Mouse (Mus musculus): ENCODE measurements around the gene Traf3. TPM values are rescaled to one million over a fixed set of nuclear protein-coding genes. Genes with fewer than 3 reads are reported as not detected.

Gene Traf3
- polyA plus RNA-seq, 1 experiment from 2014 or later = 22.8 TPM

DNA sequence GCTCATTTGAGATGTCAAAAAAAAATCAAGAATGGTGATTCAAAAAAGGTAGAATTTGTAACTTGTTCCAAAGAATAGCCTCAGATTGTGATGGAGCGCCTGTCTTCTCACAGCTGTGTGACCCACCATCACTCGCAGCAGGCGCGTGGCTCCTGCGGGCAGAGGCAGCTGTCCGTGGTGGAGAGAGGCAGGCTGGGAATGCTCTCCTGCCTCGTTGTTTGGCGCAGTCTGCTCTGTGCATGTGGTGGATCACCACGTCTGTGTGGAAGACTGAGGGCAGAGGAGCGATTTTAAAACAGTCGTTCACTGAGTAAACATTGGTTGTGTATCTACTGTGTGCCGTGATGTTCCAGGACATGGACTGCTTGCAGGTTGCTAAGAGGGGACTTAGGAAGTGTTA, 77.6 kb downstream of the Traf3 start:
- H3K9me3 ChIP-seq = no peaks in the 10 kb centered on the region
- no peaks in the 10 kb centered on the region for H3K27me3 ChIP-seq (replicated peaks)
- no peak overlapping the region for H3K27ac ChIP-seq
- 91% methylated on average over 12 of the region's 12 CpGs for WGBS
- H3K4me1 ChIP-seq = no peaks in the 10 kb centered on the region
- no peak for ATAC-seq (ENCODE audit: low FRiP score, low read depth)
- no peak overlapping the region for H3K4me2 ChIP-seq (replicated peaks)
- no peak overlapping the region for H3K9ac ChIP-seq
- peaks cover 57% of the 10 kb centered on the region for H3K36me3 ChIP-seq
- H3K4me3 ChIP-seq = no peak overlapping the region

DNA sequence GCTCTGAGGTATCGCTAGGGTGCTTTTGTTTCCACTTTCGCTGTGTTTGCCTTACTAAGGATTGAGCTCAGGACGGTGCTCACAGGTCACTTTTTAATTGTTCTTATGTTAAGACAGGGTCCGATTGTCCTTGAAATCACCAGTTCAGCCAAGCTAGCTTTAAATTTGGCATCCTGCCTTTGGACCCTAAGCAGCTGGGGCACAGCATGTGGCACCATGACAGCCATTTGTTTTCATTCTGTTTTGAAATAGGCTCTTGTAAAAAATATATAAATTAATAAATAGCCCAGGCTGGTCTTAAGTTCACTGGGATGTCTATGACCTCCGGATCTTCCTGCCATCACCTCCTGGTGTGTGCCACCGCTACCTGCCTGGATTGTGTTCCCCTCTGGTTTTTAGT, 78.9 kb downstream of the Traf3 start:
- ATAC-seq (ENCODE audit: low FRiP score, low read depth) = no peak
- Histone ChIP-seq H3K27ac (no peak overlapping the region), H3K9me3 (no peaks in the 10 kb centered on the region), H3K9ac (no peak overlapping the region), H3K27me3 (replicated peaks) (no peaks in the 10 kb centered on the region), H3K36me3 (peaks cover 56% of the 10 kb centered on the region), H3K4me2 (replicated peaks) (no peak overlapping the region), H3K4me3 (no peak overlapping the region), H3K4me1 (no peaks in the 10 kb centered on the region)
- 86% methylated on average over 6 of the region's 6 CpGs for WGBS

DNA sequence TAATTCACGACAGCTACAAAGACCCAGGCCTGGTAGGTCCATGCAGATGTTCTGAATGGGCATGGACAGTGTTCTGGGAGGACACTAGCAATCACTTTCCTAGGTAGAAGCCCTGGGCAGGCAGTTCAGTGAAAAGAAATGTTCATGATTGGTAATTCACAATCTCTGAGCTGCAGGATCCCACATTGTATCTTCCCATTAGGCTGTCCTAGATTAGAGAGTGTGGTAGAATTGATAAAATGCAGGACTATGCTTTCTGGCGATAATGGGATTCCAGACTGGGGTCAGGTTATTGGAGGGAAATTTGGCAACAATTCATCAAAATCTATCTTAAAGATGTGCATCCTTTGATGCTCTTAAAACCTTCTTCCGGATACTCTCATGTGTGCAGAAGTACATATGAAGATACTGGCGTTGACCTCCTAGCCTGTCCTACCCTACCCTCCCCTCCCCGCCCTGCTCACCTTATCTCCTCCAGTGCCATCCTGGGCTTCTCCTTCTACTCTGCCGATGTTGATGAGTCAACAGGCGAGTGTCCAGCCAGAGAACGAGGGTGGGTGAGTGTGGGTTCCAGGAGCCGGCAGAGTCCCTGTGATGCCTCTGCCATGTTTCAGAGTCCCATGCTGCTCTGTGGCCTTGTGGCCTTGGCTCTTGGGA, 80.8 kb downstream of the Traf3 start:
- WGBS = 92% methylated on average over 9 of the region's 9 CpGs
- ATAC-seq (ENCODE audit: low FRiP score, low read depth) = no peak

DNA sequence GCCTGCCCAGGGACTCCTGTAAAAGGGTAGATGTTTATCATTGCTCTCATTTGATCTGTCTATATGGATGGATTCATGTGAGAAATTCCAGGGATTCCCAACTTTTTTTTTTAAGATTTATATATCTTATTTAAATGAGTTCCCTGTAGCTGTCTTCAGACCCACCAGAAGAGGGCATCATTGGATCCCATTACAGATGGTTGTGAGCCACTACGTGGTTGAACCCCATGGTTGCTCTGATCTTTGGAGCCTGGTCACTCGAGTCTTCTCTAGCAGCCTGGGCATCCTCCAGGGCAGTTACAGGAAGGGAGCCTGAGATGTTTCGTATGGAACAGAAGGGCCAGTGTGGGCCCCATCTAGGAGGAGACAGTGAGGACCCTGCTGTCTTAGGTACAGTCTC, 82.9 kb downstream of the Traf3 start:
- ATAC-seq (ENCODE audit: low FRiP score, low read depth) = no peak
- no peaks in the 10 kb centered on the region for H3K4me1 ChIP-seq
- no peak overlapping the region for H3K4me2 ChIP-seq (replicated peaks)
- H3K27me3 ChIP-seq (replicated peaks) = no peaks in the 10 kb centered on the region
- no peak overlapping the region for H3K9ac ChIP-seq
- H3K36me3 ChIP-seq = peaks cover 38% of the 10 kb centered on the region
- 67% methylated on average over 3 of the region's 3 CpGs for WGBS
- no peaks in the 10 kb centered on the region for H3K9me3 ChIP-seq
- no peak overlapping the region for H3K27ac ChIP-seq
- H3K4me3 ChIP-seq = no peak overlapping the region

More for the DNA sequence above, 80.8 kb downstream of the Traf3 start:
- Histone ChIP-seq H3K36me3 (peaks cover 56% of the 10 kb centered on the region), H3K4me3 (no peak overlapping the region), H3K4me1 (no peaks in the 10 kb centered on the region), H3K27ac (no peak overlapping the region), H3K27me3 (replicated peaks) (no peaks in the 10 kb centered on the region), H3K9me3 (no peaks in the 10 kb centered on the region), H3K4me2 (replicated peaks) (no peak overlapping the region), H3K9ac (no peak overlapping the region)

DNA sequence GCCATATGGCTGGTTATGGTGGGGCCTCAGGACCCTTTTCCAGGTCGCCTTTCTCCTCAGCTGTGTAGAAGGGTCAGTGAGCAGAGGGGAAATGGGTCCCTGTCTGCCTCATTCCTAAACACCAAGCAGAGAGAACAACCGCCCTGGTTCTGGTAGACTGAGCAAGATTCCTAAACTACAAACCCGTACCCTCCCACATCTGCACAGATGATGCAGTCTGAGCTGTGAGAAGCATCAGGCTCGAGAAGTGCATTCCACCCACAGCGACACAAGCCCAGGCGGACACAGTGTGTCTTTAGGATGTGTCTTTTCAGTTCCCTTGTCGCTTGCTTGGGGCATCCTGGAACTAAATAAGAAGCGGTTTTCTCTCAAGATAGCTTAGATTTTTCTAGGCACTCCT, 83.9 kb downstream of the Traf3 start:
- Histone ChIP-seq H3K9ac (no peak overlapping the region), H3K4me1 (no peaks in the 10 kb centered on the region), H3K4me2 (replicated peaks) (no peak overlapping the region), H3K4me3 (no peak overlapping the region), H3K9me3 (no peaks in the 10 kb centered on the region), H3K27ac (no peak overlapping the region), H3K27me3 (replicated peaks) (no peaks in the 10 kb centered on the region), H3K36me3 (peaks cover 38% of the 10 kb centered on the region)
- WGBS = 86% methylated on average over 8 of the region's 8 CpGs
- ATAC-seq (ENCODE audit: low FRiP score, low read depth) = no peak

- peaks cover 43% of the 10 kb centered on the region for H3K36me3 ChIP-seq
- H3K27me3 ChIP-seq (replicated peaks) = no peaks in the 10 kb centered on the region
- 79% methylated on average over 9 of the region's 9 CpGs for WGBS
- no peak overlapping the region for H3K27ac ChIP-seq
- no peak for ATAC-seq (ENCODE audit: low FRiP score, low read depth)
- H3K9ac ChIP-seq = no peak overlapping the region
- no peaks in the 10 kb centered on the region for H3K9me3 ChIP-seq
- H3K4me3 ChIP-seq = no peak overlapping the region
- no peak overlapping the region for H3K4me2 ChIP-seq (replicated peaks)
- no peaks in the 10 kb centered on the region for H3K4me1 ChIP-seq
Measured at GRCm38 (mm10) chr12:111251227-111251626, 85.1 kb downstream of the Traf3 start.

GRCm38 (mm10) chr12:111263650-111264049, 97.5 kb downstream of the Traf3 start:
- Histone ChIP-seq H3K36me3 (peaks cover 38% of the 10 kb centered on the region), H3K4me1 (no peaks in the 10 kb centered on the region), H3K4me2 (replicated peaks) (no peak overlapping the region), H3K9ac (no peak overlapping the region), H3K27me3 (replicated peaks) (no peaks in the 10 kb centered on the region), H3K27ac (no peak overlapping the region), H3K9me3 (no peaks in the 10 kb centered on the region), H3K4me3 (no peak overlapping the region)
- no peak for ATAC-seq (ENCODE audit: low FRiP score, low read depth)
- WGBS = 95% methylated on average over 16 of the region's 16 CpGs

DNA sequence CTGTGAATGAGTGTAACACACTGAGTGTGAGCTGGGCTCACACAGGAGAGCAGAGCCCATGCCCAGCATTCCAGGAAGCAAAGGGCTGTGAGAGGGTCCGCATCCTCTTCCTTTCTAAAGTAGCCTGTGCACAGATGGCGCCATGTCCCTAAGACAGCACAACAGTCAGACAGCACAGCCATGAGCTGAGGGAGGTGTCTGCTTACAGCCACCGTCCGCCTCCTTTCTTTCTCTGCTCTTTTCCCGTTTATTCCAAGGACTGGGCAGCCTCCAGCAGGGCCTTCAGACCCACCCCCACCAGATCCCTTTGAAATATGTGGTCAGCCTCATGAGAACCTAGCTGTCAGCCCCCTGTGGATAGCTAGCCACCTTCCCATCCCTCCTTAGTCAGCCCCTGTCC, 99.0 kb downstream of the Traf3 start:
- H3K27ac ChIP-seq = no peak overlapping the region
- no peak for ATAC-seq (ENCODE audit: low FRiP score, low read depth)
- WGBS = 70% methylated on average over 5 of the region's 5 CpGs
- H3K9me3 ChIP-seq = no peaks in the 10 kb centered on the region
- peaks cover 11% of the 10 kb centered on the region for H3K27me3 ChIP-seq (replicated peaks)
- H3K4me1 ChIP-seq = no peaks in the 10 kb centered on the region
- no peak overlapping the region for H3K9ac ChIP-seq
- H3K4me2 ChIP-seq (replicated peaks) = no peak overlapping the region
- peaks cover 38% of the 10 kb centered on the region for H3K36me3 ChIP-seq
- no peak overlapping the region for H3K4me3 ChIP-seq

GRCm38 (mm10) chr12:111266592-111266991, 100.4 kb downstream of the Traf3 start:
- no peaks in the 10 kb centered on the region for H3K4me1 ChIP-seq
- no peak overlapping the region for H3K4me3 ChIP-seq
- H3K36me3 ChIP-seq = peaks cover 24% of the 10 kb centered on the region
- no peaks in the 10 kb centered on the region for H3K9me3 ChIP-seq
- H3K9ac ChIP-seq = no peak overlapping the region
- ATAC-seq (ENCODE audit: low FRiP score, low read depth) = no peak
- peaks cover 25% of the 10 kb centered on the region for H3K27me3 ChIP-seq (replicated peaks)
- no peak overlapping the region for H3K4me2 ChIP-seq (replicated peaks)
- 84% methylated on average over 12 of the region's 12 CpGs for WGBS
- H3K27ac ChIP-seq = no peak overlapping the region

DNA sequence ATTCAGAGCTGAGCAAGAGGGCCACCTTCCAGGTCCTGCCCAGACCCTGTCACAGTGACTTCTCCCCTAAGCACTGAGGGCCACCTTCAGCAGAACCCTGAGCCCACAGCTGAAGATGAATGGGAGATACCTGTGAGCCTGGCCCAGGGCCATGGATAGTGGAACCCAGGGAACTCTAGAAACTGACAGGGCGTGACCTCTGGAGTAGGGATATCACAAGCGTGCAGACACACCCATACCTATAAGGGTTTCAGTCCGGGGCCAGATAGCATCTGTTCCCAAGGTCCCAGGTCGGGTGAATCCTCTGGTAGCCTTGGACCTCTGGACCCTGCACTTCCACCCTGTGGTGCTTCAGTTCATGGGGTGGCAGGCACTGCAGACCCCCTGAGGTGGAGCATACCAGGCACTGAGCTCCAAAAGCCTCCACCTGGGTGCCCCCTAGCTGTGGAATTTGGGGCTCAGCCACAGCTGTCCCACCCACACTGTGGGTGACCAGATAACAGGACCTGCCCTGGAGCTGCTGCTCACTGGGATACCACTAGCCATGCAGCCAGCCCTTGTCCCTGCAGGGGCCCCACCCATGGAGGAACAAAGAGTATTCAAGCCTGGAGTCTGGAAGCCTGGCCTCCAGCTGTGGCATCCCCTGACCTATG, 101.6 kb downstream of the Traf3 start:
- no peak overlapping the region for H3K9ac ChIP-seq
- WGBS = 73% methylated on average over 4 of the region's 4 CpGs
- H3K4me2 ChIP-seq (replicated peaks) = no peak overlapping the region
- H3K9me3 ChIP-seq = no peaks in the 10 kb centered on the region
- H3K27me3 ChIP-seq (replicated peaks) = peaks cover 37% of the 10 kb centered on the region
- H3K4me1 ChIP-seq = no peaks in the 10 kb centered on the region
- ATAC-seq (ENCODE audit: low FRiP score, low read depth) = no peak
- H3K36me3 ChIP-seq = peaks cover 19% of the 10 kb centered on the region
- no peak overlapping the region for H3K27ac ChIP-seq
- no peak overlapping the region for H3K4me3 ChIP-seq

DNA sequence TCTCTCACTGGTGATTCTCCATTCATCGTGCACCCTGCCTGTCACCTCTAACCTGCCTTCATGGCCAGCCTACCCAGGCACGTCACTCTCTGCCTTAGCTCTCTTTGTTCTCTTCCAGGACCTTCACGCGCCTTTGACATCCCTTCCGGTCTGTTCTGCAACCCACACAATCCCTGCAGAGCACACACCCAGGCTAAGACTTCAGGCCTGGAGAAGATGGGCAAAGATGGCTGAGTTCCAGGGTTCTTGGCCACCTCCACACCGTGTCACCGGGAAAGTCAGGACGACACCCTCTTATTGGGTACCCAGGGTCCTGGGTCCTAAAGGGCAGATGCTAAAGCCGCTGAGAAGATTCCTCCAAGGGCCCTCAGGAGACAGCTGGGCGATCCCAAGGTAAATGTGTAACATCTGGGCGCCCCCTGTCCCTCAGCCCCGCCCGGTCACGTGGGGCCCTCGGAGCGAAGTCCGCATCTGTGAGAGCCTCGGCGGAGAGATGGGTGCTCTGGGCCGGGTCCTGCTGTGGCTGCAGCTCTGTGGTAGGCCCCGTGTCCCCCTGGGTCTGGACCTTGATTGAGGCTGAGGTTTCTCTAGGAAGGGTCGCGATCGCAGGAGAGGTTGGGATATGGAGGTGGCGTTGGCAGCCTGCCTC, 104.6 kb downstream of the Traf3 start, which contains the start of gene Amn:
Gene Amn, plus strand, starts transcription at position 467 of the 649 bp plus-strand sequence.
- no peak within 1 kb of the TSS for H3K4me3 ChIP-seq

GRCm38 (mm10) chr12:111271406-111271805, 105.2 kb downstream of the Traf3 start:
- no peak for ATAC-seq (ENCODE audit: low FRiP score, low read depth)
- no peak overlapping the region for H3K9ac ChIP-seq

More for the DNA sequence above, 104.6 kb downstream of the Traf3 start, which contains the start of gene Amn:
- Histone ChIP-seq H3K9ac (no peak within 1 kb of the TSS), H3K27me3 (replicated peaks) (peaks cover 67% of the 10 kb centered on the region), H3K9me3 (no peaks in the 10 kb centered on the region), H3K4me2 (replicated peaks) (no peak within 1 kb of the TSS), H3K27ac (no peak within 1 kb of the TSS), H3K36me3 (peaks cover 4% of the 10 kb centered on the region; the same call in 1 of the 2 replicates), H3K4me1 (peaks cover 21% of the 10 kb centered on the region)
- 41% methylated on average over 25 of the region's 25 CpGs for WGBS
- ATAC-seq (ENCODE audit: low FRiP score, low read depth) = no peak

More at GRCm38 (mm10) chr12:111271406-111271805, 105.2 kb downstream of the Traf3 start:
- no peaks in the 10 kb centered on the region for H3K9me3 ChIP-seq
- no peak overlapping the region for H3K4me3 ChIP-seq
- peaks cover 22% of the 10 kb centered on the region for H3K4me1 ChIP-seq
- no peak overlapping the region for H3K27ac ChIP-seq
- no peak overlapping the region for H3K4me2 ChIP-seq (replicated peaks)
- peaks cover 73% of the 10 kb centered on the region for H3K27me3 ChIP-seq (replicated peaks)
- 7% methylated on average over 28 of the region's 28 CpGs for WGBS
- 0 out of 2 replicates have a peak, but pooled peaks cover 4% of the 10 kb centered on the region for H3K36me3 ChIP-seq

Measured in neural tube, embryonic 12.5 days (tissue).